In the genomic region with DNA sequence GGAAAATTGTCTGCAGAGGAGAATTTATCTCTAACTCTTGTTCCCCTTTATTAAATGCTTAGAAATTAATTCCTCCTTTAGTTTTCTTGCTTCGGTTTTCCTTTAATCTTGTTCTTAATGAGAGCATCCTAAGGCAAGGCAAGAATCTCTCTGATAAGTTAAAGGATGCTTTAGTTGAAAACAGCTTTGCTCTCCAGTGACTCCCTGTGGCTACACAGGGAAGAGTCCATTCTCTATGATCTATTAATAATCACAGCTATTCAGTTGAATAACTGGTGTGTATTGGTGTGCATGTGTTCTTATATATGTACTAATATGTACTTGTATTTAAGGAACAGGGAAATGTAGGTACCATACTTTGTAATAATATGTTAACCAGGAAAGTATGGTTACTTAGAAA, we compare ENCODE assay signal across 11 mouse cellular contexts. TPM values are rescaled to one million over a fixed set of nuclear protein-coding genes. Genes with fewer than 3 reads are reported as not detected.
DNase-seq lines count a peak whose midpoint lies in the region; ATAC-seq and TF ChIP-seq lines count a peak whose summit lies in the region.
"Had no signal": no experiment of that assay in that cellular context is flagged by ENCODE, and none has a peak within 500 bp of the region (broad histone marks: within the 10 kb centered on the region; RNA-seq: fewer than 3 reads in every experiment).

No protein-coding gene starts in this region.

- TF ChIP-seq CTCF in thymus, adult 2 months (IDR thresholded peaks at IDR 0.05; ENCODE audit: borderline replicate concordance, control insufficient read depth, extremely low read depth, insufficient read depth, low read length, poor library complexity): no peak

- no peak overlapping the region for H3K9ac ChIP-seq in hindbrain, embryonic 14.5 days
- H3K9ac ChIP-seq: embryonic facial prominence, embryonic 12.5 days; limb, embryonic 15.5 days had no signal

- H3K9me3 ChIP-seq in hindbrain, embryonic 14.5 days (ENCODE audit: control insufficient read depth, low read length): no peaks in the 10 kb centered on the region
- H3K9me3 ChIP-seq in hindbrain, embryonic 10.5 days: no peaks in the 10 kb centered on the region
- H3K9me3 ChIP-seq: embryonic facial prominence, embryonic 12.5 days; limb, embryonic 15.5 days had no signal

- no peak for ATAC-seq in hindbrain, embryonic 14.5 days (ENCODE audit: low FRiP score)

- 77% methylated on average over 1 of the region's 1 CpGs for WGBS in hindbrain, embryonic 14.5 days
- 84% methylated on average over 1 of the region's 1 CpGs for WGBS in hindbrain, embryonic 10.5 days
- 87% methylated on average over 1 of the region's 1 CpGs for WGBS in thymus, adult 2 months

- H3K27ac ChIP-seq in hindbrain, embryonic 14.5 days: no peak overlapping the region
- no peak overlapping the region for H3K27ac ChIP-seq in hindbrain, embryonic 10.5 days
- no peak overlapping the region for H3K27ac ChIP-seq in thymus, adult 2 months (ENCODE audit: control insufficient read depth, insufficient read depth, low read length)
- H3K27ac ChIP-seq: embryonic facial prominence, embryonic 12.5 days; limb, embryonic 15.5 days had no signal

- H3K4me3 ChIP-seq in hindbrain, embryonic 14.5 days (replicated peaks; ENCODE audit: low read length): no peak overlapping the region
- H3K4me3 ChIP-seq in hindbrain, embryonic 10.5 days: no peak overlapping the region
- H3K4me3 ChIP-seq in thymus, adult 2 months (ENCODE audit: control insufficient read depth, insufficient read depth, low read length): no peak overlapping the region
- H3K4me3 ChIP-seq: embryonic facial prominence, embryonic 12.5 days; limb, embryonic 15.5 days had no signal

- TF ChIP-seq POLR2A in thymus, adult 2 months (IDR thresholded peaks at IDR 0.05; ENCODE audit: control insufficient read depth, extremely low read depth, insufficient read depth, low read length, poor library complexity): no peak

- no peaks in the 10 kb centered on the region for H3K27me3 ChIP-seq in hindbrain, embryonic 14.5 days (ENCODE audit: control insufficient read depth, insufficient read depth, low read length)
- H3K27me3 ChIP-seq in hindbrain, embryonic 10.5 days (ENCODE audit: insufficient read depth, poor library complexity, severe bottlenecking): no peaks in the 10 kb centered on the region
- H3K27me3 ChIP-seq in thymus, adult 2 months (ENCODE audit: control insufficient read depth, insufficient read depth, low read length): no peaks in the 10 kb centered on the region
- H3K27me3 ChIP-seq: embryonic facial prominence, embryonic 12.5 days; limb, embryonic 15.5 days had no signal

- H3K36me3 ChIP-seq in hindbrain, embryonic 14.5 days (replicated peaks; ENCODE audit: control insufficient read depth, insufficient read depth): no peaks in the 10 kb centered on the region
- H3K36me3 ChIP-seq in hindbrain, embryonic 10.5 days: no peaks in the 10 kb centered on the region
- no peaks in the 10 kb centered on the region for H3K36me3 ChIP-seq in thymus, adult 2 months (ENCODE audit: control insufficient read depth, insufficient read depth, low read length)
- H3K36me3 ChIP-seq: embryonic facial prominence, embryonic 12.5 days; limb, embryonic 15.5 days had no signal

- H3K4me1 ChIP-seq in hindbrain, embryonic 14.5 days (replicated peaks; ENCODE audit: control insufficient read depth, insufficient read depth, low read length): no peaks in the 10 kb centered on the region
- H3K4me1 ChIP-seq in hindbrain, embryonic 10.5 days (replicated peaks): no peaks in the 10 kb centered on the region
- H3K4me1 ChIP-seq in thymus, adult 2 months (replicated peaks; ENCODE audit: control insufficient read depth, insufficient read depth, low read length): no peaks in the 10 kb centered on the region
- H3K4me1 ChIP-seq: embryonic facial prominence, embryonic 12.5 days; limb, embryonic 15.5 days had no signal

- H3K4me2 ChIP-seq in hindbrain, embryonic 14.5 days (replicated peaks): no peak overlapping the region
- H3K4me2 ChIP-seq: embryonic facial prominence, embryonic 12.5 days; limb, embryonic 15.5 days had no signal

- peak; percentile 70 for DNase-seq in hindbrain, embryonic 14.5 days (ENCODE audit: low spot score)
- no peak for DNase-seq in hindbrain, embryonic 10.5 days (ENCODE audit: low spot score)
- DNase-seq in right cerebral cortex, adult 18-20 months: peak; percentile 18
- no peak for DNase-seq in right cerebral cortex, postnatal 25 days
- DNase-seq in layer of hippocampus, adult 9-10 months (ENCODE audit: low spot score): peak; percentile 33
- DNase-seq in telencephalon, adult 2 months (ENCODE audit: low read depth, low spot score): peak; percentile 10
- no peak for DNase-seq in thymus, adult 2 months
- DNase-seq: lung, postnatal 4 days; thymus, adult 18-20 months had no signal

RNA-seq across cellular contexts. Expression of gene Adarb2, which starts 28.9 kb away (rescaled TPM):
- 23.1 and 27.5 TPM in 2 replicates for polyA plus RNA-seq in hindbrain, embryonic 14.5 days (2014; fragmentation: Nextera tagmentation; extraction: Ambion mirVana)
- 3.8 and 10.3 TPM in 2 replicates for polyA plus RNA-seq in hindbrain, embryonic 10.5 days (2016; fragmentation: Nextera tagmentation; extraction: Ambion mirVana)
- not detected in 2 replicates for polyA plus RNA-seq in thymus, adult 2 months (2012; rRNA removed)

Comparison
In these comparisons a context has a peak if more than half of its experiments do, and no peak if none do; other contexts are left out.
1. DNase-seq: peak in hindbrain, embryonic 14.5 days (single experiment), right cerebral cortex, adult 18-20 months (single experiment), layer of hippocampus, adult 9-10 months (single experiment) and telencephalon, adult 2 months (single experiment); none in hindbrain, embryonic 10.5 days (single experiment), right cerebral cortex, postnatal 25 days (single experiment) and thymus, adult 2 months (single experiment).